25 mouse cellular contexts compared by ENCODE assay signal in the genomic region with DNA sequence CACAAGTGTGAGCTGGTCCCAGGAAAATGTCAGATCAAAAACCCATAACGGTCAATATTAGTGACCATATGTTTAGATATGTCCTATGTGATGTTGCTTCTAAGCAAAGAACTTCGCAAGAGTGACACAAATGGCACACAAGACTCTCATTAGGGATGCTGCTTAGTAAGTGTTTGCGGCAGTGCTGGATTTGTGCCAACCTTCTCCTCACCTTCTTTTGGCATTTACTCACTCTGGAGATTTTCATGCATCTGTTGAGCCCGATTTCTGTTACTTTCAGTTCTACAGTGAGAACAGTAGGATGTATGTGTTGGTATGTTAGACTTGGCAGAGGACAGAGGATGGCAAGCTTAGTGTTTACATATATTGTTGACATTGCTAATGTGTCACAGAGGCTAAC.
DNase-seq lines count a peak whose midpoint lies in the region; ATAC-seq and TF ChIP-seq lines count a peak whose summit lies in the region.
"Had no signal": no experiment of that assay in that cellular context is flagged by ENCODE, and none has a peak within 500 bp of the region (broad histone marks: within the 10 kb centered on the region; RNA-seq: fewer than 3 reads in every experiment).

No protein-coding gene starts in this region.

- in situ Hi-C loops in CH12.LX (cut with MboI; ENCODE audit: low pct_ligation_motif_present, low pct_unique_long_range_greater_than_20kb, low sequenced_read_pairs): no loop called here

- TF ChIP-seq RAD21 in CH12.LX (IDR thresholded peaks at IDR 0.05; ENCODE audit: low read depth, low read length): no peak

- no peak overlapping the region for H3K4me2 ChIP-seq in forebrain, postnatal 0 days (ENCODE audit: low read depth)
- H3K4me2 ChIP-seq in lung, embryonic 16.5 days (ENCODE audit: low read depth, low read length): no peak overlapping the region
- peak overlapping the region; percentile 13; the same call in 1 of the 2 replicates for H3K4me2 ChIP-seq in CH12.LX (ENCODE audit: insufficient read depth, low read depth, poor library complexity, severe bottlenecking)
- H3K4me2 ChIP-seq: embryonic facial prominence, embryonic 15.5 days; heart, embryonic 13.5 days; hindbrain, embryonic 14.5 days; kidney, embryonic 15.5 days; neural tube, embryonic 13.5 days; stomach, embryonic 15.5 days had no signal

- H3K4me1 ChIP-seq in forebrain, postnatal 0 days (ENCODE audit: insufficient read depth): no peaks in the 10 kb centered on the region
- H3K4me1 ChIP-seq in forebrain, embryonic 10.5 days: no peaks in the 10 kb centered on the region
- no peaks in the 10 kb centered on the region for H3K4me1 ChIP-seq in lung, embryonic 16.5 days (replicated peaks; ENCODE audit: control insufficient read depth, insufficient read depth, low read length)
- no peaks in the 10 kb centered on the region for H3K4me1 ChIP-seq in CH12.LX (ENCODE audit: control insufficient read depth in 1 of 2, insufficient read depth in 2 of 2)
- H3K4me1 ChIP-seq: embryonic facial prominence, embryonic 15.5 days; heart, embryonic 13.5 days; kidney, embryonic 15.5 days; neural tube, embryonic 13.5 days; stomach, embryonic 15.5 days had no signal

- H3K27ac ChIP-seq in forebrain, postnatal 0 days (ENCODE audit: low read depth, low read length): no peak overlapping the region
- no peak overlapping the region for H3K27ac ChIP-seq in forebrain, embryonic 10.5 days
- H3K27ac ChIP-seq in lung, embryonic 16.5 days (ENCODE audit: low read length): no peak overlapping the region
- H3K27ac ChIP-seq in CH12.LX (ENCODE audit: insufficient read depth, low read depth): no peak overlapping the region
- H3K27ac ChIP-seq: embryonic facial prominence, embryonic 15.5 days; heart, embryonic 13.5 days; hindbrain, embryonic 14.5 days; kidney, embryonic 15.5 days; layer of hippocampus, adult 2 months; liver, embryonic 14.5 days; neural tube, embryonic 13.5 days; stomach, embryonic 15.5 days had no signal

- H3K36me3 ChIP-seq in forebrain, postnatal 0 days (ENCODE audit: insufficient read depth): no peaks in the 10 kb centered on the region
- H3K36me3 ChIP-seq in forebrain, embryonic 10.5 days (replicated peaks): no peaks in the 10 kb centered on the region
- no peaks in the 10 kb centered on the region for H3K36me3 ChIP-seq in lung, embryonic 16.5 days (ENCODE audit: control insufficient read depth, insufficient read depth, low read length)
- H3K36me3 ChIP-seq in CH12.LX (replicated peaks in 1 of 2; ENCODE audit: control insufficient read depth in 1 of 2, insufficient read depth in 1 of 2, low read length in 1 of 2): no peaks in the 10 kb centered on the region
- H3K36me3 ChIP-seq: embryonic facial prominence, embryonic 15.5 days; heart, embryonic 13.5 days; kidney, embryonic 15.5 days; neural tube, embryonic 13.5 days; stomach, embryonic 15.5 days had no signal

- WGBS in forebrain, postnatal 0 days: 46% methylated on average over 4 of the region's 4 CpGs
- whole genome bisulfite sequencing in forebrain, embryonic 10.5 days: 96% methylated on average over 4 of the region's 4 CpGs
- WGBS in lung, embryonic 16.5 days: 54% methylated on average over 4 of the region's 4 CpGs

- no peak overlapping the region for H3K9ac ChIP-seq in forebrain, postnatal 0 days
- H3K9ac ChIP-seq in lung, embryonic 16.5 days (ENCODE audit: low read length): no peak overlapping the region
- H3K9ac ChIP-seq in CH12.LX (ENCODE audit: insufficient read depth, low read depth): no peak overlapping the region
- H3K9ac ChIP-seq: embryonic facial prominence, embryonic 15.5 days; heart, embryonic 13.5 days; hindbrain, embryonic 14.5 days; kidney, embryonic 15.5 days; liver, embryonic 14.5 days; neural tube, embryonic 13.5 days; stomach, embryonic 15.5 days had no signal

- no peak for TF ChIP-seq POLR2A in CH12.LX (IDR thresholded peaks at IDR 0.05; ENCODE audit: low read depth, low read length)

- TF ChIP-seq EP300 in CH12.LX (IDR thresholded peaks at IDR 0.05; ENCODE audit: low read length): no peak

- no peaks in the 10 kb centered on the region for H3K79me2 ChIP-seq in CH12.LX (replicated peaks; ENCODE audit: control insufficient read depth, extremely low read depth, insufficient read depth, poor library complexity, severe bottlenecking)

- no peak for ATAC-seq in forebrain, postnatal 0 days
- ATAC-seq in lung, embryonic 16.5 days (ENCODE audit: low read depth): peak; percentile 15; the same call in 1 of the 2 replicates
- ATAC-seq: activated CD4-positive, CD25-positive, alpha-beta regulatory T cell, adult 4 months; lung, postnatal 0 days had no signal

- no peak overlapping the region for H3K4me3 ChIP-seq in forebrain, postnatal 0 days (ENCODE audit: low read depth, low read length)
- H3K4me3 ChIP-seq in forebrain, embryonic 10.5 days: no peak overlapping the region
- no peak overlapping the region for H3K4me3 ChIP-seq in lung, embryonic 16.5 days (ENCODE audit: low read length)
- no peak overlapping the region for H3K4me3 ChIP-seq in CH12.LX (replicated peaks in 1 of 3; ENCODE audit: low read depth in 2 of 3, low read length in 2 of 3, poor library complexity in 1 of 3)
- H3K4me3 ChIP-seq: embryonic facial prominence, embryonic 15.5 days; heart, embryonic 13.5 days; kidney, embryonic 15.5 days; layer of hippocampus, adult 2 months; neural tube, embryonic 13.5 days; stomach, embryonic 15.5 days had no signal

- no peaks in the 10 kb centered on the region for H3K27me3 ChIP-seq in forebrain, postnatal 0 days (ENCODE audit: insufficient read depth, low read length)
- no peaks in the 10 kb centered on the region for H3K27me3 ChIP-seq in forebrain, embryonic 10.5 days (ENCODE audit: poor library complexity, severe bottlenecking)
- no peaks in the 10 kb centered on the region for H3K27me3 ChIP-seq in lung, embryonic 16.5 days (ENCODE audit: control insufficient read depth, insufficient read depth, low read depth, low read length)
- no peaks in the 10 kb centered on the region for H3K27me3 ChIP-seq in CH12.LX (replicated peaks)
- H3K27me3 ChIP-seq: embryonic facial prominence, embryonic 15.5 days; heart, embryonic 13.5 days; kidney, embryonic 15.5 days; neural tube, embryonic 13.5 days; stomach, embryonic 15.5 days had no signal

- DNase-seq in forebrain, postnatal 0 days: peak; percentile 52
- no peak for DNase-seq in forebrain, embryonic 10.5 days (ENCODE audit: extremely low spot score, low spot score)
- no peak for DNase-seq in lung, postnatal 14 days
- no peak for DNase-seq in CH12.LX (ENCODE audit: extremely low read depth)
- peak; percentile 43 for DNase-seq in brain, adult 2 months (ENCODE audit: low read depth, low spot score)
- DNase-seq: adrenal gland, adult 2 months; adrenal gland, postnatal 36 days; B cell, adult 2 months; cerebellum, adult 9-10 months; gastrocnemius, postnatal 10 days; heart, postnatal 10 days; kidney, adult 18-20 months; kidney, postnatal 36 days; liver had no signal

- TF ChIP-seq CTCF in forebrain, postnatal 0 days (IDR thresholded peaks at IDR 0.05; ENCODE audit: low read depth): no peak
- no peak for TF ChIP-seq CTCF in CH12.LX (conservative IDR thresholded peaks at IDR 0.05 in 1 of 2, IDR thresholded peaks at IDR 0.05 in 1 of 2; ENCODE audit: low read depth in 2 of 2, low read length in 2 of 2)

- H3K9me3 ChIP-seq in forebrain, postnatal 0 days (ENCODE audit: low read length): no peaks in the 10 kb centered on the region
- no peaks in the 10 kb centered on the region for H3K9me3 ChIP-seq in forebrain, embryonic 10.5 days
- no peaks in the 10 kb centered on the region for H3K9me3 ChIP-seq in lung, embryonic 16.5 days (ENCODE audit: control insufficient read depth, low read length)
- no peaks in the 10 kb centered on the region for H3K9me3 ChIP-seq in CH12.LX (replicated peaks; ENCODE audit: low read length)
- H3K9me3 ChIP-seq: embryonic facial prominence, embryonic 15.5 days; heart, embryonic 13.5 days; kidney, embryonic 15.5 days; neural tube, embryonic 13.5 days; stomach, embryonic 15.5 days had no signal

- dilution Hi-C loops in CH12.LX (cut with MboI; ENCODE audit: extremely low pct_ligation_motif_present, extremely low pct_unique_long_range_greater_than_20kb, low sequenced_read_pairs): no loop called here

TF ChIP-seq in CH12.LX, 34 proteins besides CTCF, POLR2A, EP300 and RAD21:
- TF ChIP-seq TBP (conservative IDR thresholded peaks at IDR 0.05; ENCODE audit: low read depth, low read length) (no peak), GABPA (IDR thresholded peaks at IDR 0.05; ENCODE audit: insufficient replicate concordance, low read depth, low read length) (no peak), ELF1 (IDR thresholded peaks at IDR 0.05; ENCODE audit: low read depth, low read length) (no peak), RCOR1 (conservative IDR thresholded peaks at IDR 0.05; ENCODE audit: low read depth, low read length) (no peak), UBTF (IDR thresholded peaks at IDR 0.05; ENCODE audit: low read depth, low read length) (no peak), JUND (conservative IDR thresholded peaks at IDR 0.05; ENCODE audit: low read depth, low read length) (no peak), ZMIZ1 (IDR thresholded peaks at IDR 0.05; ENCODE audit: low read depth, low read length) (no peak), BHLHE40 (IDR thresholded peaks at IDR 0.05; ENCODE audit: low read depth, low read length) (no peak), ZNF384 (IDR thresholded peaks at IDR 0.05; ENCODE audit: low read depth, low read length) (no peak), MYC (IDR thresholded peaks at IDR 0.05; ENCODE audit: low read depth, low read length) (no peak), KAT2A (IDR thresholded peaks at IDR 0.05; ENCODE audit: insufficient replicate concordance, low read length) (no peak), NELFE (IDR thresholded peaks at IDR 0.05; ENCODE audit: low read depth, low read length) (no peak), USF2 (conservative IDR thresholded peaks at IDR 0.05; ENCODE audit: low read depth, low read length) (no peak), SIN3A (IDR thresholded peaks at IDR 0.05; ENCODE audit: low read length) (no peak), MXI1 (IDR thresholded peaks at IDR 0.05; ENCODE audit: low read depth, low read length) (no peak), MEF2A (IDR thresholded peaks at IDR 0.05; ENCODE audit: borderline replicate concordance, low read depth, low read length) (no peak), USF1 (IDR thresholded peaks at IDR 0.05; ENCODE audit: low read depth, low read length) (no peak), NRF1 (IDR thresholded peaks at IDR 0.05; ENCODE audit: low read depth, low read length) (no peak)

Comparison
In these comparisons a context has a peak if more than half of its experiments do, and no peak if none do; other contexts are left out.
1. DNase-seq: peak in forebrain, postnatal 0 days (single experiment) and brain, adult 2 months (single experiment); none in forebrain, embryonic 10.5 days (single experiment), lung, postnatal 14 days (single experiment) and CH12.LX (single experiment).